Mouse (Mus musculus) C2C12 (cell line): ENCODE results near the gene Rab3gap2. TPM values are rescaled to one million over a fixed set of nuclear protein-coding genes. Genes with fewer than 3 reads are reported as not detected.

Experiments used
- H3K27me3 ChIP-seq: one replicate; pipeline ENCODE4 v1.6.1; 2011; ENCODE audit not compliant: control insufficient read depth, insufficient read depth, insufficient read length
- H3K36me3 ChIP-seq: one replicate; pipeline ENCODE4 v1.6.1; 2011; ENCODE audit not compliant: control insufficient read depth, insufficient read depth
- H3K4me3 ChIP-seq: one replicate; pipeline ENCODE4 v1.5.1; 2011; ENCODE audit warnings: mild to moderate bottlenecking, control low read depth; ENCODE audit not compliant: poor library complexity, insufficient read depth, severe bottlenecking
- H3K79me2 ChIP-seq: one replicate; pipeline ENCODE4 v1.6.1; 2011; ENCODE audit not compliant: control insufficient read depth, insufficient read depth
- H3K79me3 ChIP-seq: one replicate; pipeline ENCODE4 v1.6.1; 2011; ENCODE audit warnings: low read depth, control low read depth
- H3ac ChIP-seq: one replicate; pipeline ENCODE3; 2011; ENCODE audit warnings: low read depth; ENCODE audit not compliant: control insufficient read depth, insufficient read length
- CEBPB ChIP-seq: IDR thresholded peaks from one replicate; pipeline ENCODE4 v1.6.1; 2011; ENCODE audit warnings: low read depth, mild to moderate bottlenecking, control low read depth, moderate library complexity
- CTCF ChIP-seq: IDR thresholded peaks from one replicate; pipeline ENCODE4 v1.5.1; 2011; ENCODE audit not compliant: control insufficient read depth, insufficient read depth, insufficient read length
- FOSL1 ChIP-seq: IDR thresholded peaks from one replicate; pipeline ENCODE4 v1.8.0; 2011; ENCODE audit warnings: mild to moderate bottlenecking, low read length; ENCODE audit not compliant: poor library complexity, insufficient read depth, severe bottlenecking
- MAX ChIP-seq: IDR thresholded peaks from one replicate; pipeline ENCODE4 v1.6.1; 2011; ENCODE audit warnings: mild to moderate bottlenecking, control low read depth
- MYOD1 ChIP-seq: IDR thresholded peaks from one replicate; pipeline ENCODE4 v1.6.1; 2011; ENCODE audit warnings: low read depth; ENCODE audit not compliant: control insufficient read depth, insufficient read length
- MYOG ChIP-seq: IDR thresholded peaks from one replicate; pipeline ENCODE4 v1.6.1; 2011; ENCODE audit not compliant: control insufficient read depth, insufficient read length; ENCODE audit errors: extremely low read depth
- USF1 ChIP-seq: IDR thresholded peaks from one replicate; pipeline ENCODE4 v1.6.1; 2011; ENCODE audit warnings: low read depth, mild to moderate bottlenecking, control low read depth, moderate library complexity
- long read RNA-seq, 2 experiments: library from polyadenylated mRNA; unstranded; transcript quantifications; one replicate each; pipeline ENCODE4 v2.0.0; 2019 to 2020
- polyA plus RNA-seq: library from polyadenylated mRNA; unstranded; fragments of >200 nt; fragmentation: generic; extraction: Trizol; gene quantifications from one replicate; pipeline ENCODE4 v1.2.1, GENCODE M21; 2012; ENCODE audit warnings: missing spikeins

Gene Rab3gap2
- polyA plus RNA-seq, result 24.1 TPM
- long read RNA-seq, experiment 1, full-length matches to known transcripts, result 3 of 13 reads
- long read RNA-seq, experiment 1, partial matches to known transcripts, result 6 of 13 reads
- long read RNA-seq, experiment 1, other reads (novel, unspliced or antisense), result 4 of 13 reads
- long read RNA-seq, experiment 2, full-length matches to known transcripts, result 217 of 274 reads
- long read RNA-seq, experiment 2, partial matches to known transcripts, result 14 of 274 reads
- long read RNA-seq, experiment 2, other reads (novel, unspliced or antisense), result 43 of 274 reads

GRCm38 (mm10) chr1:185203909-185204661, at the start of gene Rab3gap2:
Gene Rab3gap2, plus strand, starts transcription at chr1:185204117.
- Histone ChIP-seq H3K36me3 (peaks cover 19% of the 10 kb centered on the region), H3K79me3 (peaks cover 35% of the 10 kb centered on the region), H3K27me3 (no peaks in the 10 kb centered on the region), H3ac (peak within 1 kb of the TSS; percentile 95), H3K4me3 (peak within 1 kb of the TSS; percentile 87), H3K79me2 (peaks cover 51% of the 10 kb centered on the region)
- TF ChIP-seq MAX (peak; percentile 63), USF1 (peak; percentile 96), MYOD1 (no peak)

GRCm38 (mm10) chr1:185173641-185174040, 30.3 kb upstream of the Rab3gap2 start:
- H3K4me3 ChIP-seq, result no peak overlapping the region
- H3K79me2 ChIP-seq, result no peaks in the 10 kb centered on the region
- H3K36me3 ChIP-seq, result no peaks in the 10 kb centered on the region
- no peaks in the 10 kb centered on the region for H3K79me3 ChIP-seq
- TF ChIP-seq CTCF, result no peak
- no peak for TF ChIP-seq FOSL1
- no peak for TF ChIP-seq MYOD1
- TF ChIP-seq USF1, result no peak
- TF ChIP-seq MAX, result no peak
- no peak for TF ChIP-seq MYOG
- no peak for TF ChIP-seq CEBPB
- no peak overlapping the region for H3ac ChIP-seq
- H3K27me3 ChIP-seq, result no peaks in the 10 kb centered on the region

DNA sequence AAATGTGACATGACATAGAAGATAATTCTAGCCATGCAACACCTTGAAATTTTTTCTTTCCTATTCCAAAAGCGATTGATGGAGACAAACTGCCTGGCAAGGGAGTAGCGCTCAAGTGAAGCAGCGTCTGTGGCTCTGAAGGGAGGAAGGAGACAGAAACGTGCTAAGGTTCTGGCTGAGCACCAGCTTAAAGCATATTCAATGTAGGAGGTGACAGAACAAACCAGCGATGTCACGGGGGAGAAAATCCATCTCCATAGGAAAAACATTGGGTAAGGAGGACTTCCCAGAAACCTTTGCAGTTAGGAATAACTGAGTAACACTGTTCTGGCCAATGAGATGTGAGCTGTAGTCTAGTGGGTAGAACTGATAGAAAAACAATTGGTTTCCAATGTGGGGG, 26.1 kb upstream of the Rab3gap2 start:
- TF ChIP-seq MAX (no peak), CTCF (no peak), CEBPB (no peak), MYOD1 (no peak), MYOG (no peak), USF1 (no peak), FOSL1 (no peak)
- Histone ChIP-seq H3K79me3 (no peaks in the 10 kb centered on the region), H3K27me3 (peaks cover 5% of the 10 kb centered on the region), H3K36me3 (no peaks in the 10 kb centered on the region), H3K4me3 (no peak overlapping the region), H3K79me2 (no peaks in the 10 kb centered on the region), H3ac (no peak overlapping the region)

- peaks cover 5% of the 10 kb centered on the region for H3K27me3 ChIP-seq
- no peaks in the 10 kb centered on the region for H3K79me3 ChIP-seq
- TF ChIP-seq USF1 (peak; percentile 77), CTCF (no peak)
- H3ac ChIP-seq, result no peak overlapping the region
- no peaks in the 10 kb centered on the region for H3K79me2 ChIP-seq
- no peaks in the 10 kb centered on the region for H3K36me3 ChIP-seq
- H3K4me3 ChIP-seq, result no peak overlapping the region
Observed at GRCm38 (mm10) chr1:185183591-185184330, 20.2 kb upstream of the Rab3gap2 start.

DNA sequence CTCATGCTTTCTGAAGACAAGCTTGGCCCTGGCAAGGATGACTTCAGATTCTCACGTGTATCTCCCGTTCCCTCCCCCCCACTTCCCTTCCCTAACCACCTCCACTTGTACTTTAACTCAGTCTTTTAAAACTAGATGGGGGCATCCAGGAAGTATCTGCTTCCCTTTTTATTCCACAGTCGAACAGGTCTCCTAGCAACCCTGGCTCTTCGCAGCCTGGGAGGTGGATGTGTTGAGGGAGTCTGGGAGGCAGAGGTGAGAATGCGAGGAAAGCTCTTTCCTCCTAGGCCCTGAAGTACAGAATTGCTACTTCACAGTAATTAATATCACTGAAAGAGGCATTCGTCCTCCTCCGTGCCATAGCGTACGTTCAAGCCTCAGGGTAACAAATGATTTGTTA, 18.4 kb upstream of the Rab3gap2 start:
- Histone ChIP-seq H3ac (no peak overlapping the region), H3K4me3 (no peak overlapping the region), H3K79me3 (no peaks in the 10 kb centered on the region), H3K27me3 (peaks cover 5% of the 10 kb centered on the region), H3K79me2 (no peaks in the 10 kb centered on the region), H3K36me3 (no peaks in the 10 kb centered on the region)
- TF ChIP-seq MYOD1 (no peak), CTCF (no peak), MYOG (no peak), FOSL1 (no peak), CEBPB (no peak), MAX (no peak), USF1 (no peak)
